Mouse (Mus musculus): ENCODE data around the gene Elf2. TPM values are rescaled to one million over a fixed set of nuclear protein-coding genes. Genes with fewer than 3 reads are reported as not detected.

The Elf2 gene
- polyA plus RNA-seq, 2 experiments = 14.7 to 20.7 TPM

DNA sequence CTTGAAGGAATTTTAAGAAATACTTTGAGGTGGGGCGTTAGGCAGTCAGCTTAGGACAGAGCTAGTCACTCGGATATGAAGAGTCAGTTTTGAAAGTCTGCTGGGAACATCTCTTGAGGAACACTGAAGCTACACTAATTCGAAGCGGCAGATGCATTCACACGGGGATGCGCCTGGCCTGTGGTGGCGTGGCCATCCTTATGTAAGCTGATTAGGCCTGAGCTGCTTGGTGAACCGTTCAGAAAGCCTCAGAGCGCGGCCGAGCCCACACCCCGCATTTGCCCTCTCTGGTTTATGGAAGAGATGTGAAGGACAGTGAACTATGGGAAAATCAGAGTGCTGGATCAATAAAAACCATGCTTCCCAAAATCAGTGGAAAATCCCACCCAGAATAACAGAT is 42.9 kb upstream of the Elf2 start:
- no peak for DNase-seq (ENCODE audit: low read depth in 3 of 3, low spot score in 3 of 3)
- no peak overlapping the region for H3K4me3 ChIP-seq (ENCODE audit: insufficient read depth in 1 of 2, low read depth in 2 of 2, low read length in 2 of 2)
- TF ChIP-seq CTCF (IDR thresholded peaks at IDR 0.05; ENCODE audit: low read depth) = no peak
- TF ChIP-seq EP300 (IDR thresholded peaks at IDR 0.05; ENCODE audit: low read depth) = no peak
- H3K36me3 ChIP-seq (replicated peaks; ENCODE audit: control insufficient read depth, insufficient read depth, low read depth) = no peaks in the 10 kb centered on the region
- H3K27me3 ChIP-seq (ENCODE audit: control insufficient read depth, insufficient read depth, low read length) = no peaks in the 10 kb centered on the region
- H3K9me3 ChIP-seq (ENCODE audit: control insufficient read depth, low read length) = no peaks in the 10 kb centered on the region
- peaks cover 14 to 24% of the 10 kb centered on the region in 2 experiments for H3K4me1 ChIP-seq (replicated peaks; ENCODE audit: control insufficient read depth in 2 of 2, insufficient read depth in 2 of 2, low read length in 1 of 2)
- ATAC-seq (ENCODE audit: insufficient read depth) = no peak
- no peak overlapping the region for H3K4me2 ChIP-seq (ENCODE audit: low read depth)
- H3K27ac ChIP-seq = no peak overlapping the region
- H3K9ac ChIP-seq (replicated peaks) = no peak overlapping the region
- WGBS (ENCODE audit: insufficient replicate concordance) = 72% methylated on average over 12 of the region's 12 CpGs

DNA sequence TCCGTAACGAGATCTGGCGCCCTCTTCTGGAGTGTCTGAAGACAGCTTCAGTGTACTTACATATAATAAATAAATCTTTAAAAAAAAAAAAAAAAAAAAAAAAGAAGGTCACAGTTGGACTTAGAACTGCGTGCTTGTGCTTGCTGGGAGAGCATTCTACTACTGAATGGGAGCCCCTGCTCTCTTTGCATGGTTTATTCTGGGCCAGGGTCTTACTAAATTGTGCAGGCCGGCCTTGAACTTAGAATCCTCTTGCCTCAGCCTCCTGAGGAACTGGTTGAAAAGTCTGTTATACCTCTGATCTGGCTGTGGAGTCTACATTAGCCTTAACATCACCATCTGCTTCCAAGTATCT is 40.2 kb upstream of the Elf2 start:
- H3K9me3 ChIP-seq (ENCODE audit: control insufficient read depth, low read length) = no peaks in the 10 kb centered on the region
- H3K4me2 ChIP-seq (ENCODE audit: low read depth) = no peak overlapping the region
- TF ChIP-seq EP300 (IDR thresholded peaks at IDR 0.05; ENCODE audit: low read depth) (no peak), CTCF (IDR thresholded peaks at IDR 0.05; ENCODE audit: low read depth) (0 out of 2 replicates have a peak, but pooled peaks have one; percentile 26)
- no peaks in the 10 kb centered on the region for H3K27me3 ChIP-seq (ENCODE audit: control insufficient read depth, insufficient read depth, low read length)
- peaks cover 4 to 22% of the 10 kb centered on the region in 2 experiments; a peak in 3 of 4 replicates for H3K4me1 ChIP-seq (replicated peaks; ENCODE audit: control insufficient read depth in 2 of 2, insufficient read depth in 2 of 2, low read length in 1 of 2)
- ATAC-seq (ENCODE audit: insufficient read depth) = no peak
- no peak overlapping the region for H3K27ac ChIP-seq
- no peaks in the 10 kb centered on the region for H3K36me3 ChIP-seq (replicated peaks; ENCODE audit: control insufficient read depth, insufficient read depth, low read depth)
- 76% methylated on average over 2 of the region's 5 CpGs for WGBS (ENCODE audit: insufficient replicate concordance)
- H3K9ac ChIP-seq (replicated peaks) = no peak overlapping the region
- no peak for DNase-seq (ENCODE audit: low read depth in 3 of 3, low spot score in 3 of 3)
- no peak overlapping the region for H3K4me3 ChIP-seq (ENCODE audit: insufficient read depth in 1 of 2, low read depth in 2 of 2, low read length in 2 of 2)

DNA sequence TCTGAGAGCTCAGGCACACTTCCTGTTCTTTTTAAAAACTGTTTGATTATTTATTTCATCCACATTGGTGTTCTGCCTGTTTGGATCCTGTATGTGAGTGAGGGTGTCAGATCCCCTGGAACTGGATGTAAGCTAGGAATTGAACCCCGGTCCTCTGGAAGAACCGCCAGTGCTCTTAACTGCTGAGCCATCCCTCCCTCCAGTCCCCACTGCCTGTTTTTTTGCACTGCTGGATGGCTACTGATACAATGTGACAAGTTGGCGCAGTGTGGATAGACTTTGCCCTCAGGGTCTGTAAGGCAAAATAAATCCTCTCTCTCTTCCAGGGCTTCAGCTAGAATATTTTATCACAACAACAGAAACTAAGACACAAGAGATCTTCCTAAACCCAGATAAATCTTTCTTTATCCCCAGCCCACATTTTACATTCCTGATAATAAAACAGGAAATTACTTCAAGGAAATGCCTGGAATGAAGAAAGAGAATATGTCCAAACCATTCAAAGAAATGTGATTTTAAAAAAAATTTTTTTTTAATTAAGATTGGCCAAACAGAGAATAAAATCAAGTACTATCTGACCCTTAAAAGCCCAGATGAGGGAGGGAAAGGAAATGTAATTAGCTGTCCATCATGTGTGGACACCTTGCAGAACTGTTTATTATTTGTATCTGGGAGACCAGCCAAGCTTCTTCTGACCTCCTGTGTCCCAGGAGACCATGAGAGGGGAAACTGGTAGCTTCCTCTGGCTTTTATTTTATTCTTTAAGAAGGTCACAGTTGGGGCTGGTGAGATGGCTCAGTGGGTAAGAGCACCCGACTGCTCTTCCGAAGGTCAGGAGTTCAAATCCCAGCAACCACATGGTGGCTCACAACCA is 39.6 kb upstream of the Elf2 start:
- TF ChIP-seq EP300 (IDR thresholded peaks at IDR 0.05; ENCODE audit: low read depth) (no peak), CTCF (IDR thresholded peaks at IDR 0.05; ENCODE audit: low read depth) (no peak)
- Histone ChIP-seq H3K9me3 (ENCODE audit: control insufficient read depth, low read length) (no peaks in the 10 kb centered on the region), H3K27me3 (ENCODE audit: control insufficient read depth, insufficient read depth, low read length) (no peaks in the 10 kb centered on the region), H3K4me3 (ENCODE audit: insufficient read depth in 1 of 2, low read depth in 2 of 2, low read length in 2 of 2) (no peak overlapping the region), H3K4me2 (ENCODE audit: low read depth) (no peak overlapping the region), H3K27ac (no peak overlapping the region), H3K36me3 (replicated peaks; ENCODE audit: control insufficient read depth, insufficient read depth, low read depth) (no peaks in the 10 kb centered on the region), H3K9ac (replicated peaks) (no peak overlapping the region), H3K4me1 (replicated peaks; ENCODE audit: control insufficient read depth in 2 of 2, insufficient read depth in 2 of 2, low read length in 1 of 2) (peaks cover 8 to 22% of the 10 kb centered on the region in 2 experiments)
- ATAC-seq (ENCODE audit: insufficient read depth) = no peak
- WGBS (ENCODE audit: insufficient replicate concordance) = 68% methylated on average over 5 of the region's 5 CpGs
- no peak for DNase-seq (ENCODE audit: low read depth in 3 of 3, low spot score in 3 of 3)

DNA sequence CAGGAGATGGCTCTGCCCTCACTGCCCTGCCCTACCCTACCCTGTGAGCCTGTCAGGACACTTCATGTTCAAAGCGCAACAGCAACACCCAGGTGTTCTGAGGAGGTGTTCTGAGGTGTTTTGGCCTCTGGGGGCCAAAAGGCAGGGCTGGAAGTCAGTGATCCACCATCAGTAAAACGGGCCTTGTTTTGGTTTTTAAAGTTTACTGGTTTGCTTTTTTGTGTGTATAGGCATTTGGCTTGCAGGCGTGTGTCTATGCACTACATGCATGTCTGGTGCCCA is 38.1 kb upstream of the Elf2 start:
- Histone ChIP-seq H3K4me2 (ENCODE audit: low read depth) (peak overlapping the region; percentile 72), H3K27ac (no peak overlapping the region), H3K9ac (replicated peaks) (peak overlapping the region; percentile 62; the same call in 1 of the 2 replicates), H3K27me3 (ENCODE audit: control insufficient read depth, insufficient read depth, low read length) (no peaks in the 10 kb centered on the region), H3K9me3 (ENCODE audit: control insufficient read depth, low read length) (no peaks in the 10 kb centered on the region), H3K4me3 (ENCODE audit: insufficient read depth in 1 of 2, low read depth in 2 of 2, low read length in 2 of 2) (peak overlapping the region; percentile 50 to 53), H3K36me3 (replicated peaks; ENCODE audit: control insufficient read depth, insufficient read depth, low read depth) (no peaks in the 10 kb centered on the region), H3K4me1 (replicated peaks; ENCODE audit: control insufficient read depth in 2 of 2, insufficient read depth in 2 of 2, low read length in 1 of 2) (peaks cover 8 to 22% of the 10 kb centered on the region in 2 experiments)
- DNase-seq (ENCODE audit: low read depth in 3 of 3, low spot score in 3 of 3) (no peak), ATAC-seq (ENCODE audit: insufficient read depth) (no peak)
- 76% methylated on average over 3 of the region's 3 CpGs for WGBS (ENCODE audit: insufficient replicate concordance)
- no peak for TF ChIP-seq EP300 (IDR thresholded peaks at IDR 0.05; ENCODE audit: low read depth)
- no peak for TF ChIP-seq CTCF (IDR thresholded peaks at IDR 0.05; ENCODE audit: low read depth)

DNA sequence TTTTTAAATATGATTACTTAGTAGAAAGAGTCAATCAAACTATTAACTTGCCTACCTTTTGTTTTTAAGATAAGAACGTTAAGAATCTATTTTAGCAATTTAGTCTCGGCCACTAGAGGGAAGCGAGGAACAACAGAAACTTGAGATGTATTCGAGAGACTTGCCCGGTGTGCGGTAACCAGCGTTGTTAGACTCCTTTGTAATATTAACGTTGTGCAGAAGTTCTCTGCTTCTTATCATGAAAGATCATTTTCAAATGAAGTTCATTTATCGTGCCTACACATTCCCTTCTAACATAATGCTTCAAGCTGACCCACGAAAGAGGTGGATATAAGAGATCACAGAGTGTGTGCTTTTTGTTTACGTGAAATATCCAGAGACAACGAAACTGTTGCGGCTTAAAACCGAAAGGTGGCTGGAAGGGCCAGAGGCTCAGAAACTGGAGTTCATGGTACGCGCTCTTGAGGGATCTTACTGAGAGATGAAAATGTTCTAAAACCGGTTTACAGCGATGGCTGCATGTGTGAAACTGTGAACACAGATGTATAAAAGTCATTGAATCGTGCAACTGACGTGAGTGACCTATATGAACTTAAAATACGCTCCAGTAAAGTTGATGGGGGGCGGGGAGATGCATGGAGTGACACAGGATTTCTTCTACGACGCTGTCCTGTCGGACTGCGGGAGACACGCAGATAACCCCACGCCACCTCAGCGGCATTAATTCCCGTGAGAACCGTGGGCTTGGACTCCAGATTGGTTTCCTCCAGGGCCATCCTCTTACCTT is 37.6 kb upstream of the Elf2 start:
- H3K9me3 ChIP-seq (ENCODE audit: control insufficient read depth, low read length) = no peaks in the 10 kb centered on the region
- H3K27me3 ChIP-seq (ENCODE audit: control insufficient read depth, insufficient read depth, low read length) = no peaks in the 10 kb centered on the region
- peak overlapping the region; percentile 58 for H3K27ac ChIP-seq
- peak; percentile 52 for TF ChIP-seq CTCF (IDR thresholded peaks at IDR 0.05; ENCODE audit: low read depth)
- no peak for TF ChIP-seq EP300 (IDR thresholded peaks at IDR 0.05; ENCODE audit: low read depth)
- H3K4me1 ChIP-seq (replicated peaks; ENCODE audit: control insufficient read depth in 2 of 2, insufficient read depth in 2 of 2, low read length in 1 of 2) = peaks cover 8 to 22% of the 10 kb centered on the region in 2 experiments
- 31% methylated on average over 31 of the region's 31 CpGs for WGBS (ENCODE audit: insufficient replicate concordance)
- peak overlapping the region; percentile 62 for H3K9ac ChIP-seq (replicated peaks)
- peak in 1 of 3 experiments; percentile 58 for DNase-seq (ENCODE audit: low read depth in 3 of 3, low spot score in 3 of 3)
- ATAC-seq (ENCODE audit: insufficient read depth) = no peak
- peak overlapping the region; percentile 50 to 53 for H3K4me3 ChIP-seq (ENCODE audit: insufficient read depth in 1 of 2, low read depth in 2 of 2, low read length in 2 of 2)
- H3K36me3 ChIP-seq (replicated peaks; ENCODE audit: control insufficient read depth, insufficient read depth, low read depth) = no peaks in the 10 kb centered on the region
- peak overlapping the region; percentile 72 for H3K4me2 ChIP-seq (ENCODE audit: low read depth)
